ENCODE assay signal across 8 mouse cellular contexts in the genomic region with DNA sequence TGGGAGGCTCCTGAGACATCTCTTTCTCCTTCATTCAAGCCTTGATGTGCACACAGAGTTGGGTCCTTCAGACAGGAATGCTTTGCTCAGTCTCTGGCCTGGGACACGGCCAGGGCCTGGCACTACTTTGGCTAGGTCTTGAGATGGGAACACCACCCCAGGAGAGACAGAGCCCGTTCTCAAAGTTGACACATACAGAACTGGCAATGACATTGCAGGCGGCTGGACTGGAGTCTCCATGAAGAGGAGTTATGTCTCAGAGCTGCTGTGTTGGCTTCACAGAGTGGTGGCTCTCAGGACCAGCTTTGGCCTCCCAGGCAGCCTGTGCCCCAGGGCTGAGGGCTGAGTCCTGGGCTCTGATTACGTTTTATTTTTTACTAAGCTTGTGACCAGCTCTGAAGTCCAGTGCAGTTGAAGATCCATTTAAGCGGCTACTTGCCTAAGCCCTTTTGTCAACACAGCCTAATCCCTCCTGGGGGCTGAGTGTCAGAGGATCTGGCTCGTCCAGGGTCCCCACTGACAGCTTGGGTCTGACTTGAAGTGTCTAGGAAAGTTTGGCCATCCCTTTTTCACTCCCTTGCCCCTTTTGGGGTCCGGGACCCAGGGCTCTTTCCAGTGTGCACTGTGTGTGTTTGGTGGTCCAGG. TPM values are rescaled to one million over a fixed set of nuclear protein-coding genes. Genes with fewer than 3 reads are reported as not detected.
DNase-seq lines count a peak whose midpoint lies in the region; ATAC-seq lines count a peak whose summit lies in the region.

No protein-coding gene starts in this region.

- ATAC-seq in forebrain, embryonic 15.5 days (replicated peaks), result no peak
- ATAC-seq in inflammation-experienced regulatory T-cells, adult 6 months, result no peak

- peak overlapping the region; percentile 70; the same call in 1 of the 2 replicates for H3K9ac ChIP-seq in forebrain, embryonic 15.5 days (replicated peaks)

- H3K4me1 ChIP-seq in forebrain, embryonic 15.5 days, result peaks cover 47% of the 10 kb centered on the region

- peak overlapping the region; percentile 87 for H3K4me2 ChIP-seq in forebrain, embryonic 15.5 days (replicated peaks)

- H3K27me3 ChIP-seq in forebrain, embryonic 15.5 days, result no peaks in the 10 kb centered on the region

- WGBS in forebrain, embryonic 15.5 days, result 30% methylated on average over 7 of the region's 7 CpGs
- 93% methylated on average over 7 of the region's 7 CpGs for WGBS in macrophage (ENCODE audit: missing documents)

- peaks cover 62% of the 10 kb centered on the region for H3K79me2 ChIP-seq in macrophage (ENCODE audit: inconsistent target)

- no peak overlapping the region for H3K27ac ChIP-seq in forebrain, embryonic 15.5 days (replicated peaks)
- H3K27ac ChIP-seq in macrophage, result peak overlapping the region; percentile 36

- H3K9me3 ChIP-seq in forebrain, embryonic 15.5 days, result no peaks in the 10 kb centered on the region

- peak; percentile 58 for DNase-seq in adrenal gland, postnatal 10 days
- DNase-seq in adrenal gland, postnatal 25 days, result no peak
- peak; percentile 46 for DNase-seq in kidney, adult 11 months
- DNase-seq in right cerebral cortex, adult 18-20 months, result no peak
- no peak for DNase-seq in cerebellum, adult 9-10 months

- 0 out of 2 replicates have a peak overlapping the region, but pooled peaks have one; percentile 73 for H3K4me3 ChIP-seq in forebrain, embryonic 15.5 days
- H3K4me3 ChIP-seq in macrophage (ENCODE audit: inconsistent target), result peak overlapping the region; percentile 51; the same call in 1 of the 2 replicates

- no peaks in the 10 kb centered on the region for H3K36me3 ChIP-seq in forebrain, embryonic 15.5 days
- no peaks in the 10 kb centered on the region for H3K36me3 ChIP-seq in macrophage (ENCODE audit: inconsistent target)

RNA-seq across cellular contexts. Expression of gene Rxra, which starts 2.7 kb away (rescaled TPM):
- 10 to 100 TPM; 49.3 to 75.6 TPM for total RNA-seq in adrenal gland, postnatal 10 days (2021)
- 47.8 and 51.5 TPM in 2 replicates for total RNA-seq in adrenal gland, postnatal 25 days (2021)
- polyA plus RNA-seq in forebrain, embryonic 15.5 days (2015; fragmentation: Nextera tagmentation; extraction: Ambion mirVana), result 3.2 TPM in 2 replicates
- 10 to 100 TPM in 21 of 26 experiments, 1 to 10 TPM in 5; 3.9 to 46.2 (median 29.2) TPM for total RNA-seq in macrophage (2018; cell fraction: chromatin; rRNA removed)
- 10 to 100 TPM; 24.1 to 65.6 (median 50.5) TPM for total RNA-seq in macrophage (2018; cell fraction: cytosol; rRNA removed)
- total RNA-seq in macrophage (2018; cell fraction: nucleus; rRNA removed), result 10 to 100 TPM in 25 of 26 experiments, 1 to 10 TPM in 1; 8.2 to 53.4 (median 42.8) TPM
- 41.3 to 42.8 TPM (median 41.9 TPM) in 3 replicates for polyA plus RNA-seq in macrophage (2018)
- polyA plus RNA-seq in inflammation-experienced regulatory T-cells, adult 6 months (2017; shearing (Covaris generic)), result 1 to 10 TPM; 5.3 to 7.3 (median 5.7) TPM

Comparison
In these comparisons a context has a peak if more than half of its experiments do, and no peak if none do; other contexts are left out.
1. DNase-seq: peak in adrenal gland, postnatal 10 days (single experiment) and kidney, adult 11 months (single experiment); none in adrenal gland, postnatal 25 days (single experiment), right cerebral cortex, adult 18-20 months (single experiment) and cerebellum, adult 9-10 months (single experiment).